Mouse (Mus musculus) heart, adult 9 months (tissue): ENCODE data around the gene Tbcel.

Experiments
- DNase-seq, 2 experiments: peaks; one replicate each; pipeline ENCODE4 v3.0.0; 2022; ENCODE audit warnings: low spot score in 2 of 2

The Tbcel gene

GRCm38 (mm10) chr9:42486913-42487312 is 20.7 kb downstream of the Tbcel start:
- no peak for DNase-seq

- DNase-seq: no peak
Observed at GRCm38 (mm10) chr9:42484667-42485066, 22.9 kb downstream of the Tbcel start.

- DNase-seq: no peak
Observed at GRCm38 (mm10) chr9:42482944-42483343, 24.7 kb downstream of the Tbcel start.

- DNase-seq: no peak
Observed at GRCm38 (mm10) chr9:42476166-42476565, 31.4 kb downstream of the Tbcel start.

GRCm38 (mm10) chr9:42474244-42474643 is 33.4 kb downstream of the Tbcel start:
- no peak for DNase-seq

- DNase-seq: peak; percentile 88 to 92
Observed at GRCm38 (mm10) chr9:42471921-42472747, 35.5 kb downstream of the Tbcel start.

GRCm38 (mm10) chr9:42471214-42471613 is 36.4 kb downstream of the Tbcel start:
- peak; percentile 71 to 76 for DNase-seq

GRCm38 (mm10) chr9:42469323-42469722 is 38.3 kb downstream of the Tbcel start:
- no peak for DNase-seq

- no peak for DNase-seq
Observed at GRCm38 (mm10) chr9:42468360-42468759, 39.2 kb downstream of the Tbcel start.

GRCm38 (mm10) chr9:42467116-42467815 is 40.3 kb downstream of the Tbcel start:
- no peak for DNase-seq

- peak in 1 of 2 experiments; percentile 8 for DNase-seq
Observed at GRCm38 (mm10) chr9:42465661-42466091, 41.9 kb downstream of the Tbcel start.

GRCm38 (mm10) chr9:42464181-42464580 is 43.4 kb downstream of the Tbcel start:
- DNase-seq: no peak

- peak; percentile 41 to 42 for DNase-seq
Observed at GRCm38 (mm10) chr9:42463220-42463989, 44.2 kb downstream of the Tbcel start.

- no peak for DNase-seq
Observed at GRCm38 (mm10) chr9:42462585-42463219, 44.9 kb downstream of the Tbcel start.

GRCm38 (mm10) chr9:42461390-42462108 is 46.1 kb downstream of the Tbcel start:
- peak; percentile 18 to 22 for DNase-seq

- no peak for DNase-seq
Observed at GRCm38 (mm10) chr9:42460353-42460752, 47.3 kb downstream of the Tbcel start.

GRCm38 (mm10) chr9:42459736-42460135 is 47.9 kb downstream of the Tbcel start:
- DNase-seq: no peak

GRCm38 (mm10) chr9:42458741-42459515 is 48.7 kb downstream of the Tbcel start:
- no peak for DNase-seq

GRCm38 (mm10) chr9:42457501-42457900 is 50.1 kb downstream of the Tbcel start:
- DNase-seq: no peak

- DNase-seq: no peak
Observed at GRCm38 (mm10) chr9:42454364-42454763, 53.2 kb downstream of the Tbcel start.
